Mouse (Mus musculus) left cerebral cortex, adult 6 months (tissue): ENCODE results near the gene Arxes2. TPM values are rescaled to one million over a fixed set of nuclear protein-coding genes. Genes with fewer than 3 reads are reported as not detected.

Experiments
- long read RNA-seq, 2 experiments: library from polyadenylated mRNA; unstranded; transcript quantifications; one replicate each; pipeline ENCODE4 v2.0.0; 2019 to 2020
- polyA plus RNA-seq: library from polyadenylated mRNA; unstranded; fragments of <200 nt; fragmentation: Nextera tagmentation; gene quantifications from 2 replicates; pipeline ENCODE4 v1.2.3, GENCODE M21; 2021

The Arxes2 gene
- 65.2 and 69.8 TPM in 2 replicates for polyA plus RNA-seq
- long read RNA-seq, experiment 1, transcript Arxes2-201 (1 exons, 1,532 nt): major isoform, 205 of 205 reads
- long read RNA-seq, experiment 1, partial matches to known transcripts: 0 of 205 reads
- long read RNA-seq, experiment 1, other reads (novel, unspliced or antisense): 0 of 205 reads
- long read RNA-seq, experiment 2, transcript Arxes2-201 (1 exons, 1,532 nt): major isoform, 87 of 87 reads
- long read RNA-seq, experiment 2, partial matches to known transcripts: 0 of 87 reads
- long read RNA-seq, experiment 2, other reads (novel, unspliced or antisense): 0 of 87 reads

DNA sequence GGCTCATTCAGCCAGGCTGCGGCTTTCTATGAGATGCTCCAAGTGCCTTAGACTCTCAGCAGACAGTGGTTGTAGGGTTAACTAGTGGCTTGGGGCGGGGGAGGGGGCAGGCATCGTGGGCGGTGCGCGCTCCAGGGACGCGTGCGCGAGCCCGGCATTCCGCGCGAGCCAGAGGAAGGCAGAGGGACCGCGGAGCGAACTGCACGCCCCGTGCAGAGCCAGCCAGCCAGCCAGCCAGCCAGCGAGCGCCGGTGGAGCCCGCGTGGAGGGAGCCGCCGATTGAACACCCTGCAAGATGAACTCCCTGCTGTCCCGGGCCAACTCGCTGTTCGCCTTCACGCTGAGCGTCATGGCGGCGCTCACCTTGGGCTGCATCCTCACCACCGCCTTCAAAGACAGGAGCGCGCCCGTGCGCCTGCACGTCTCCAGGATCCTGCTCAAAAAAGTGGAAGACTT is at the start of gene Arxes2:
Gene Arxes2 (plus strand): TSS at position 161 of the 456 bp plus-strand sequence.

DNA sequence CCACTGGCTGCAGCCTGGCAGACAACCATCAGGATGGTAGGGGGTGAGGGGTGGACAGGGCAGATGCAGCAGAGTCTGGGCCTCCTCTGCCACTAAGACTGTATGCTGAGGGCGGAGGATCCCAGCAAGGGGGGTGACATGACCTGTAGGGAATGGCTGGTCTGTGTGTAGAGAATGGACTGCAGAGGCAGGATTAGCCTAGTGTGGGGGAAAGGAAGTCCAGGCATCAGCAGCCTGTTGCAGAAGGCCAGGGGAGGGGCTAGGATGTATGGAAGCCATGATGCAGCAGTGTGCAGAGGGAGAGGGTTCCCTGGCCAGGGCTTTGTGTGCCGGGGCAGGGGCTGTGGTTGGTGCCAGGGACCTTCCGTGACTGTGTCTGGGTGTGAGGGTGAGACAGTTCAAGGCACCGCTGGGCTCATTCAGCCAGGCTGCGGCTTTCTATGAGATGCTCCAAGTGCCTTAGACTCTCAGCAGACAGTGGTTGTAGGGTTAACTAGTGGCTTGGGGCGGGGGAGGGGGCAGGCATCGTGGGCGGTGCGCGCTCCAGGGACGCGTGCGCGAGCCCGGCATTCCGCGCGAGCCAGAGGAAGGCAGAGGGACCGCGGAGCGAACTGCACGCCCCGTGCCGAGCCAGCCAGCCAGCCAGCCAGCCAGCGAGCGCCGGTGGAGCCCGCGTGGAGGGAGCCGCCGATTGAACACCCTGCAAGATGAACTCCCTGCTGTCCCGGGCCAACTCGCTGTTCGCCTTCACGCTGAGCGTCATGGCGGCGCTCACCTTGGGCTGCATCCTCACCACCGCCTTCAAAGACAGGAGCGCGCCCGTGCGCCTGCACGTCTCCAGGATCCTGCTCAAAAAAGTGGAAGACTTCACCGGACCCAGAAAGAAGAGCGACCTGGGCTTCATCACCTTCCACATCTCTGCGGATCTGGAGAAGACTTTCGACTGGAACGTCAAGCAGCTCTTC is 39.5 kb downstream of the Arxes2 start, which contains the start of gene Arxes1:
Gene Arxes1 (plus strand): TSS at position 569 of the 965 bp plus-strand sequence.

Other genes starting within 250 kb of the Arxes2 start
- gene Bhlhb9, start 196.2 kb upstream of the Arxes2 start, polyA plus RNA-seq: 31.4 and 33.3 TPM in 2 replicates
- 39.0 and 51.3 TPM in 2 replicates for gene Gprasp2, start 154.8 kb upstream of the Arxes2 start, polyA plus RNA-seq
- 21.0 and 26.9 TPM in 2 replicates for gene Arxes1, start 39.5 kb downstream of the Arxes2 start, polyA plus RNA-seq
- 690 and 793 TPM in 2 replicates for gene Bex2, start 74.4 kb downstream of the Arxes2 start, polyA plus RNA-seq
- not detected in 2 replicates for gene Nxf3, start 91.4 kb downstream of the Arxes2 start, polyA plus RNA-seq
- 40.1 and 44.5 TPM in 2 replicates for gene Bex4, start 145.2 kb downstream of the Arxes2 start, polyA plus RNA-seq
- 75.2 and 80.9 TPM in 2 replicates for gene Tceal8, start 178.5 kb downstream of the Arxes2 start, polyA plus RNA-seq
- gene Tceal5, start 210.1 kb downstream of the Arxes2 start, polyA plus RNA-seq: 62.1 and 111 TPM in 2 replicates
- 3.1 and 4.2 TPM in 2 replicates for gene Tceal7, start 221.0 kb downstream of the Arxes2 start, polyA plus RNA-seq
- gene Bex1, start 221.7 kb downstream of the Arxes2 start, polyA plus RNA-seq: 157 and 170 TPM in 2 replicates